ENCODE assay signal across 27 mouse cellular contexts in genomic region chr2:58956351-58956750, GRCm38 (mm10).
"Had no signal": no experiment of that assay in that cellular context is flagged by ENCODE, and none has a peak within 500 bp of the region (broad histone marks: within the 10 kb centered on the region; RNA-seq: fewer than 3 reads in every experiment).

No protein-coding gene starts in this region.

- H3K4me3 ChIP-seq: embryonic facial prominence, embryonic 10.5 days; embryonic facial prominence, embryonic 12.5 days; embryonic facial prominence, embryonic 13.5 days; embryonic facial prominence, embryonic 15.5 days; erythroblast, embryonic 14.5 days; forebrain, embryonic 10.5 days; forebrain, embryonic 12.5 days; forebrain, embryonic 13.5 days; forebrain, embryonic 15.5 days; gastrocnemius, adult 2 months had no signal

- H3K4me1 ChIP-seq: embryonic facial prominence, embryonic 10.5 days; embryonic facial prominence, embryonic 12.5 days; embryonic facial prominence, embryonic 13.5 days; embryonic facial prominence, embryonic 15.5 days; forebrain, embryonic 15.5 days had no signal

- H3K4me2 ChIP-seq: embryonic facial prominence, embryonic 12.5 days; embryonic facial prominence, embryonic 13.5 days; embryonic facial prominence, embryonic 15.5 days; forebrain, embryonic 12.5 days; forebrain, embryonic 13.5 days; forebrain, embryonic 15.5 days had no signal

- H3K9me3 ChIP-seq: embryonic facial prominence, embryonic 10.5 days; embryonic facial prominence, embryonic 12.5 days; embryonic facial prominence, embryonic 13.5 days; embryonic facial prominence, embryonic 15.5 days; forebrain, embryonic 10.5 days; forebrain, embryonic 12.5 days; forebrain, embryonic 13.5 days; forebrain, embryonic 15.5 days had no signal

- H3K36me3 ChIP-seq: embryonic facial prominence, embryonic 10.5 days; embryonic facial prominence, embryonic 12.5 days; embryonic facial prominence, embryonic 13.5 days; embryonic facial prominence, embryonic 15.5 days; forebrain, embryonic 10.5 days; forebrain, embryonic 12.5 days; forebrain, embryonic 15.5 days had no signal

- H3K27me3 ChIP-seq: embryonic facial prominence, embryonic 12.5 days; embryonic facial prominence, embryonic 13.5 days; embryonic facial prominence, embryonic 15.5 days; forebrain, embryonic 12.5 days; forebrain, embryonic 13.5 days; forebrain, embryonic 15.5 days had no signal

- H3K27ac ChIP-seq: embryonic facial prominence, embryonic 10.5 days; embryonic facial prominence, embryonic 12.5 days; embryonic facial prominence, embryonic 13.5 days; embryonic facial prominence, embryonic 15.5 days; forebrain, embryonic 10.5 days; forebrain, embryonic 12.5 days; forebrain, embryonic 13.5 days; forebrain, embryonic 15.5 days; gastrocnemius, adult 2 months had no signal

- ATAC-seq: forebrain, embryonic 13.5 days; forebrain, embryonic 14.5 days; forebrain, embryonic 15.5 days; forebrain, embryonic 16.5 days; forebrain, postnatal 0 days had no signal

- DNase-seq: cerebellum, adult 18-20 months; cerebellum, adult 2 months; cerebellum, adult 8-10 months; cerebellum, adult 9-10 months; cerebellum, adult 9-11 months; cerebellum, postnatal 10 days; cerebellum, postnatal 14 days; cerebellum, postnatal 25 days; cerebellum, postnatal 36 days; forebrain, postnatal 0 days; gastrocnemius, adult 2 months; gastrocnemius, postnatal 10 days; gastrocnemius, postnatal 14 days; gastrocnemius, postnatal 25 days; gastrocnemius, postnatal 36 days; heart, adult 11 months had no signal

- H3K9ac ChIP-seq: embryonic facial prominence, embryonic 12.5 days; embryonic facial prominence, embryonic 13.5 days; embryonic facial prominence, embryonic 15.5 days; forebrain, embryonic 12.5 days; forebrain, embryonic 13.5 days; forebrain, embryonic 15.5 days; forebrain, postnatal 0 days had no signal
